Mouse (Mus musculus): ENCODE results near the gene Ap5z1.

The Ap5z1 gene

GRCm38 (mm10) chr5:142477346-142477745, 13.6 kb downstream of the Ap5z1 start:
- peak; percentile 62 for DNase-seq

DNA sequence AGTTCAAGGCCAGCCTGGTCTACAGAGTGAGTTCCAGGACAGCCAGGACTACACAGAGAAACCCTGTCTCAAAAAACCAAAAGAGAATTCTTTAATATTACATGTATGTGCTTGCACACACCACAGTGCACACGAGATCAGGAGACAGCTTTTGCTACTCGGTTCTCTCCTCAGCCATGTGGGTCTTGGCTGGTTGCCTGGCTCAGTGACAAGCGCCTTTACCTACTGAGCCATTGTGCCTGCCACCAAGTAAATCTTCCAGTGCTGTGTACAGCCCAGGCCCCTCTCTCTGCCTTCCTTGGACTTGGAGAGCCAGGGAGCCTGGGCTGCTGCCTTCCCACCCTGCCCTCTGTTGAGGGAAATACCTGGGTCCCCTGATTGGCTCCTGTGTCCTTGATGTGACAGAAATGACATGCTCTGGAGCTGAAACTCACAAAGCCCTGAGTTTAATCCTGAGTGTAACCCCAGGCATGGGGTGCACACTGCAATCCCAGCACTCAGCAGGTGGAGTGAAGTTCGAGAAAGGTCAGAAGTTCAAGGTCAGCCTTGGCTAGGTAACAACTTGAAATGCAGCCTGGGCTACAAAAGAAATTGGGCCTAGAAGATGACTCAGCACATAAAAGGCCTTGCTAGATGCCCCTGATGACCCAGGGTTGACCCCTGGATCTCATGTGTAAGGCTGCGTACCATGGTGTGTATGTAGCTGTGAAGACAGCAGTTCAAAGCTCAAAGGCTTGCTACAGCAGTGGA, 14.3 kb downstream of the Ap5z1 start:
- no peak for DNase-seq

DNA sequence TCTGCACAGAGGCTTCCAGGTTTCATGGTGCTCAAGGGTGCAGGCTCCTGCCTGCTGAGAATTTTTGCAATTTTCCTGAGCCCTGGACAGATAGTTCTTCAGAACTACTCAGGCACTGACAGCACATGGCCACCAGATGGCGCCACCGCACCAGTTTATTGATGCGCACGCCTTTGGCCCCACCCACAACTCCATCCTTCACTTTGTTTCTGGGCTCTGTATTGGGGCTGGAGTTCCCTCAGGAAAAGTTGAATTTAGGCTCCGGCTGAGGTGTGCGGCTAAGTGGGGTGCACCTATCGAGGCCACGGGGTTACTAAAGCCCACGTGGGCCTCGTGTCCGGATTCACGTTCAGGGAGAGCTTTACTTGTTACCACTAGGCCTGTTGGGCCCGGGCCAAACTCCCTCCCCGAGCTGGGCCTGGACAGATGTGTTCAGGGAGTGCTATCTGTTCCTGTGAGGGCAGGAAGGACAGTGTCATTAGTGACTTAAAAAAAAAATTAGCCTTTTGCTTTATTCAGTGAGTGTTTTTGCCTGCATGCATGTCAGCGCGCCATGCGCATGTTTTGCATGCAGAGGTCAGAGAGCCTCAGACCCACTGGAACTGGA, 15.2 kb downstream of the Ap5z1 start:
- DNase-seq, result peak; percentile 85

- no peak for DNase-seq
These were observed 18.8 kb downstream of the Ap5z1 start for GRCm38 (mm10) chr5:142482512-142482911.

DNA sequence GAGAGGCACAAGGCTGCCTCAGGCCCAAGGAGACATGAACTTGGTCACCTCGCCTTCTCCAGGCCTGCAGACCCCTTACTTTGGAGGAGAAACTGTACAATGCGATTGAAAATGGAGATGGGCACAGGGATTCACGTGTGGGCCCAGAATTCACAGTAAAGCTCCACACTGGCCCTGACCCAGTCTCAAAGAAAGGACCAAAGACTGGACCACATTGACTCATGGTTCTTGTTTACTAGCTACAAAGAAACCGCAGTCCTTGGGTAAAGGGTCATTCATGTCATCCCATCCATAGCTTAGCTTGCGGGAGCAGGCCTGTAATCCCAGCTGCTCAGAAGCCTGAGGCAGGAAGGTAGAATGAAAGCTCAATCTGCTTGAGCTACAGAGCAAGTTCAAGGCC, 19.8 kb downstream of the Ap5z1 start:
- no peak for DNase-seq

DNA sequence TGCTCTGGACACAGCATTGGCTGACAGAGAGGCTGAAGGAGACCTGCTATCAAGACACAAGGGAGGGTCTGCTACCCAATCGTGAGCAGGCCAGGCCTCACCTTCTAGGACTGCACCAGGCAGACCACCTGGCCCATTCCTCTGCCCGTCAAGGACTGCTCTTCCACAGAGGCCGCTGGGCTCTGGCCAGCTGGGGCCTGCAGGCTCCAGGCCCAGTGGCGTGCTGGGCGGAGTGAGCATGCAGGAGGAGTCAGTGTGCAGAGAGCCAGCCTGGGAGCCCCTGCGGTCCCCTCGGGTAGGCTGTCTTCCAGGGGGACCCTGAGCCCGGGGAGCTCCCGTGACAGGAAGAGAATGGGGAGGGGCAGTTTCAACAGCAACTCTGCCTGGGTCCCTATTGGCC, 22.9 kb downstream of the Ap5z1 start:
- no peak for DNase-seq

- DNase-seq, result no peak
These were observed 26.4 kb downstream of the Ap5z1 start for GRCm38 (mm10) chr5:142489955-142490707.

GRCm38 (mm10) chr5:142493307-142493706, 29.6 kb downstream of the Ap5z1 start:
- no peak for DNase-seq

DNA sequence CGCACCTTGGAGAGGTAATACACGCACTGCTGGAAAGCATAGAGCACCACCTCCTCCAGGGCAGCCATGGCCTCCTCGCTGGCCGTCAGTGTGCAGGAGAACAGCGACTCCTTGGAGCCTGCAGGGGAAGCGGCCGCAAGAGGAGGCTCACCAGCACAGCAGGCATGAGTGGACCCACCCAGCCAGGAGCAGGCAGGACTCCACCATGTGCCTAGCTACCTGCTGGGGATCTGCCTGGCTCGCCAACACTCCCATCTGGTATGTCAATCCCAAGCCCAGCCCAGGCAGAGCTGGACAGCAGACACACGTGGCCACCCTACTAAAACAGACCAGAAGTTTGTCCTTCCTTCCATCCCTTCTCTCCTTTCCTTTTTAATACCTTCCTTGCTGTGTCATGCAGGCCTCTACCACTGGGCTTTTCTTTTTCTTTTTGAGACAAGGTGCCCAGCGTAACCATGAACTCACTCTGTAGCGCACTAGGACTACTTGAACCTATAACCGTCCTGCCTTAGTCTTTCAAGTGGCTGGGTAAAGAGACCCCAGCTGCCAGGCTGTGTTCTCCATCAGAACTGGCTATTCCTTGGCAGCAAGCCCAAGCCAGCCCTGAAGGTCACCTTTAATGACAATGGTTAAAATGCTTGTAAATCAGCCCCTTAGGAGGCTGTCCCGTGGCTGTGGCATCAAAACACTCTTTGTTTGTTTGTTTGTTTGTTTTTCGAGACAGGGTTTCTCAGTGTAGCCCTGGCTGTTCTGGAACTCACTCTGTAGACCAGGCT, 31.8 kb downstream of the Ap5z1 start:
- DNase-seq, result peak; percentile 82

DNA sequence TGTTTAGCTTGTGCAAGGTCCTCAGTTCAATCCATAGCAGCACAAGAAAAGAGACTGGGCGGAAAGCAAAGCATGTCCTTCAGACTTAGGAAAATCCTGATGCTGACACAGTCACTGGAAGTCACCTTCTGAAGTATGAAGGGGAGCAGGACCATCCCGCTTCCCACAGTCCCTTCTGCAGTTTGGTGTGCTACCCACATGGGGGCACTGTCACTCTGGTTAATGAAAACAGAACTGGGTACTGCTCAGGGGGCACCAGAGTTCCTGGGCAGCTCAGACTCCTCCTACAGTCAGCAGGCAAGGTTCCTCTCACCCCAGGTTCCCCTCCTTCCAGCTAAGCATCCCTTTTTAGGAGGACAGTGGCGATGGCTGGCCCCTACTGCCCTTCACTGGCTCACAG, 35.2 kb downstream of the Ap5z1 start:
- peak; percentile 65 for DNase-seq

DNA sequence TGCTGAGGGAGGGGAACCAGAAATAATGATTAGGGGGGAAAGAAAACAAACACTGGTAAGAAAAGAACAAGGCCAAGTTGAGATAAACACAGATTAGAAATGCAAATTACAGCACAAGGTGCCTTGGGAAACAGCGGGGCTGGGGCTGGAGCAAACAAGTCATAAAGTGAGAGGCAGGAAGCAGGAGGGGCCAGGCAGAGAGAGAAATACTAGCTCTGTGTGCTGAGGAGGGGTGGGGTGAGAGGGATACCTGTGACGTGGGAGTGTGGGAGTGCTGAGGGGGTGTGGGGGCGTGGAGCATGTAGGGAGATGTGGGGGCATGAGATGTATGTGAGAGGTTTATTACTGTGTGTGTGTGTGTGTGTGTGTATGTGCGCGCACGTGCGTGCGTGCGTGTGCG, 37.2 kb downstream of the Ap5z1 start:
- DNase-seq, result no peak

DNA sequence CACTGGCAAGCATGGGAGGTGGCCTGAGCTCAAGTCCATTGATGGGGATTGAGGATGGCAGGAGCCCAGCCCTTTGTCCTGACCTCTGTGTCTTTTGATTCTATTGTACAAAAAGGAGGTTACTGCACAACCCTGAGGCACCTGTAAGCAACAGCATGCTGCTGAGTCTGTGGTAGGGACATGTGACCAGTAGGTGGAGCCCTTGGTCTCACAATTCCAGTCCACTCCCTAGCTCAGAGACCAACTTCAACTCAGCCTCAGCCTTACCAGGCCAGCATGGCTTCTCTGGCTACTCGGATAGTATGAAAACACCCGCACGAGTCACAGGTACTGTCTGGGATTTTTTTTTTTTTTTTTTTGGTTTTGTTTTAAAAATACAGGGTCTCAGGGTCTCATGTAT, 38.7 kb downstream of the Ap5z1 start:
- DNase-seq, result peak; percentile 96

DNA sequence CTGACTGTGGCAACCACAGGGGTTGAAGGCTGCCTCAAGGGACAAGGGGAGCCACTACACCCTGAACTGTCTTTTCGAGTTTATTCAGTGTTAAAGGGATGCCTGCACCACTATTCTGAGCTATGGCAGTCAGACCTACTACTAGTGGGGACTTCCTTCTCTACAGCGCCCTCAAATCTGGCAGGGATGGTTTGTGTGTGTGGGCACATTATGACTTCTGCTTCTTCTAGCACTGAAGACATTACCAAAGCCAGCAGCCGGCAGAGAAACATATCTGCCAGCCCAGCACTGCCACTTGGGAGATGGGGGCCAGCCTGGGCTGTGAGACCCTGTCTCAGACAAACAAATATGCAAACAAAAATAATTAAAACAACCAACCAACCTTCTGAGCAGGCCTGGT, 40.4 kb downstream of the Ap5z1 start:
- DNase-seq, result no peak

GRCm38 (mm10) chr5:142505695-142506423, 42.1 kb downstream of the Ap5z1 start:
- DNase-seq, result no peak

GRCm38 (mm10) chr5:142509141-142510060, 45.7 kb downstream of the Ap5z1 start:
- peak; percentile 92 for DNase-seq

DNA sequence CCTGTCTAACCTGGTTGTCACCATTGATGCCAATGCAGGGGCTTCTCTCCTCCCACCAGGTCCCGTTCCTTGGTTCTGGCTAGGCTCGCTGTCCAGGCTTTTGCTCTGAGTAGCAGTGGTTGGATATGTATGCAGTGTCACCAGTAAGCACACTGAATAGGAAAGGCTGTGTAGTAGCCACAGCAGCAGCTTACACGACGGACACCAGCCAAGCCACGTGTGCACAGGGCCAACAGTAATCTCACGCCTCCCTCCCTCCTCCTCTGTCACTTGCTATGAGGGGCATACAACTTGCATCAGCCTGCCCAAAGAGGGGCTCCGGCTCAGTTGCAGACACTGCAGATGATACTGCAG, 46.3 kb downstream of the Ap5z1 start:
- no peak for DNase-seq

GRCm38 (mm10) chr5:142512112-142512511, 48.4 kb downstream of the Ap5z1 start:
- no peak for DNase-seq

GRCm38 (mm10) chr5:142518973-142519372, 55.2 kb downstream of the Ap5z1 start:
- DNase-seq, result no peak

DNA sequence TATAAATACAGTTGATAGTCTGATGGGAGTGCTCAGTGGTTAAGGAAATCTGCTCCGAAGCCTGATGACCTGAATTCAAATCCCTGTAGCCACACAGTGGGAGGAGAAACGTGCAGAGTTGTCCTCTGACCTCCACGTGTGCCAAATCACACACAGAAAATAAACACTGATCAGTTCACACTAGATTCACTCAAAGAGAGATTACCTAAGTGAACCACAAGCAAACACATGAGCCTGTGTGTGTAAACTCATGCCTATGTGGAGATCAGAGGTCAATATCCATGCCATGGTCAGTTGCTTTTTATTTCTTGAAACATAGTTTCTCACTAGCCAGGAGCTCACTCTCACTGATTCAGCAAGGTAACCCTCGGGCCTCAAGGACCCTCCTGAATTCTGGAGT, 56.6 kb downstream of the Ap5z1 start:
- no peak for DNase-seq

DNA sequence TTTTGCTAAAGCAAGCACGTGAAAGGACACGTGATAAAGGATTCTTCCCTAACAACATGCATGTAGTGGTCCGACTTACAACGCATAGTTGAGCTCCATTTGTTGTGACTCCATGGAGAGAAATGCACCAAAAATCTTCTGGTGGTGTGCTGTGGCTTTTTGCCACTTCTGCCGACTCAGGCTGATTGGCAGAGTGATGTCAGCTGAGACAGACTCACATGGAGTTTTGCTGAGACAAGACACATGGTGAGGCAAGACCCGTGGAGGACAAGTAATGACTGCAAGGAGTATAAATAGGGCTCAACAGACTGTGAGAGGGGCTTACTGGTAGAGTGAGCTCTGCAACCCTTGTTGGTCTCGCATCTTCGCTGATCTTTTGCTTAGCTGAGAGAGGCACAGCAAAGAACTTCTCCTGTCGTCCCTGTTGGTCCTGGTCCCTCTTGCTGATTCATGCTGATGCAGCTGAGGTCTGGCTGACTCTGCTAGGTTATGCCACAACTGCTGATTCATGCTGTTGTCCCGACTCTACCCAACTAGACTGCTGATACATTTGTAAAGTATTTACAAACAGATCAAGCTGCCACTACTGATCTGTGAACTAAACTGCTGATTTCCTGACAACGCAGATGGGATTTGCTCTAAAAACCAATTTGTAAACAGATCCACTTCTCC, 57.6 kb downstream of the Ap5z1 start:
- no peak for DNase-seq

Data from cerebellum, adult 9-10 months (tissue).